Mouse (Mus musculus): ENCODE measurements around the gene Tnfrsf22.

Gene Tnfrsf22

GRCm38 (mm10) chr7:143631503-143631902, 18.0 kb downstream of the Tnfrsf22 start:
- in situ Hi-C loops (cut with MboI): no loop called here

- in situ Hi-C loops (cut with MboI): no loop called here
Observed at GRCm38 (mm10) chr7:143629501-143629900, 20.0 kb downstream of the Tnfrsf22 start.

- in situ Hi-C loops (cut with MboI): no loop called here
Observed at GRCm38 (mm10) chr7:143628540-143628939, 20.9 kb downstream of the Tnfrsf22 start, which contains the start of gene Tnfrsf26. Gene Tnfrsf26, minus strand, starts transcription at chr7:143628722.

DNA sequence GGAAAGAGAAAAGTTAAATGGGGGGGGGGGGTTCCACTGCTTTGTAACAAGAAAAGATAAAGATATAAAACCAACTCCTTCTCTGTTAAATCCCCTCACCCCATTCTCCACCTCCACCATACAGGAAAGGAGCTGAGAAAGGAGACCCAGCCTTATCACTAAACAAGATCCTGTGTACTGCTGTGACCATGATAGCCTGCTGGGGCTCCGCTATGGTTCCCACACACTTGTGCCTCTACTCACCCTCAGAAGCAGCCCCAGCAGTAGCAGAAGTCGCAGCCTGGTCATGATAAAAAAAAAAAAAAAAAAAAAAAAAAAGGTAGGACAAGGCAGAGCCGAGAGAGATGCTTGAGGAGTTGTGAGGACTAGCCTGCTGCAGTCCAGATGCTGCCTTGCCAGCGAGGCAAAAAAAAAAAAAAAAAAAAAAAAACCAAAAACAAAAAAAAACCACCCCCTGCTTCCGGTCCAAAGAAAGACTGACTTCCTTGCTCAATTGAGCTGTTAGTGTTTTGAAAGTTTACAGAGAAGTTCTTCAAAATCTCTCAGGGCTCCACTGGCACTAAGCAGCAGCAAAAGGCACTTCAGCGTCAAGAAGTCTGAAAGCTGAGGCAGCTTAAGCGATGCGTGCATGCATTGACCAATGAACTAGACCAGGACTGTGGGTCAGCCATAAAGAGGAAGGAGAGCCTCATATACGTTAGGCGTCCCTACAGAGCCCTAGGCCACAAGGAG, 21.7 kb downstream of the Tnfrsf22 start:
- in situ Hi-C loops (cut with MboI): no loop called here

GRCm38 (mm10) chr7:143626178-143626577, 23.3 kb downstream of the Tnfrsf22 start:
- in situ Hi-C loops (cut with MboI): no loop called here

GRCm38 (mm10) chr7:143625151-143625550, 24.3 kb downstream of the Tnfrsf22 start:
- in situ Hi-C loops (cut with MboI): no loop called here

- in situ Hi-C loops (cut with MboI): no loop called here
Observed at GRCm38 (mm10) chr7:143624561-143624960, 24.9 kb downstream of the Tnfrsf22 start.

DNA sequence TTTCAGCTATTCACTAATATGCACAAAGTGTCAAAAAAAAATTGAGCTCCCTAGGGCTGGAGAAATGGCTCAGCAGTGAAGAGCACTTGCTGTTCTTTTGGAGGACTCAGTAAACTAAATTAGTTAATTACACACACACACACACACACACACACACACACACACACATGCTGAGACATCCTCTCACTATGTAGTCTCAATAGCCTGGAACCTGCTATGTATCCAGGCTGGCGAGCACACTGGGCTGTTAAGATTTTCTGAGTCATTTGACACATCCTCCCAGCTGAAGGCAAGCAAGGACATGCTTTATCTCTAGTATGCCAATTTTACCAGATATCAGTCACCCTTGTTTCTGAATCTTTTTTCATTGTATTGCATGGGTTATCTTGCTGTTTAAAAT, 28.5 kb downstream of the Tnfrsf22 start:
- in situ Hi-C loops (cut with MboI): no loop called here

GRCm38 (mm10) chr7:143614404-143615135, 34.9 kb downstream of the Tnfrsf22 start:
- in situ Hi-C loops (cut with MboI): no loop called here

GRCm38 (mm10) chr7:143612215-143612614, 37.2 kb downstream of the Tnfrsf22 start:
- in situ Hi-C loops (cut with MboI): no loop called here

GRCm38 (mm10) chr7:143605321-143605720, 44.1 kb downstream of the Tnfrsf22 start:
- in situ Hi-C loops (cut with MboI): no loop called here

GRCm38 (mm10) chr7:143604889-143605288, 44.6 kb downstream of the Tnfrsf22 start:
- in situ Hi-C loops (cut with MboI): no loop called here

GRCm38 (mm10) chr7:143601705-143602104, 47.8 kb downstream of the Tnfrsf22 start:
- in situ Hi-C loops (cut with MboI): no loop called here

DNA sequence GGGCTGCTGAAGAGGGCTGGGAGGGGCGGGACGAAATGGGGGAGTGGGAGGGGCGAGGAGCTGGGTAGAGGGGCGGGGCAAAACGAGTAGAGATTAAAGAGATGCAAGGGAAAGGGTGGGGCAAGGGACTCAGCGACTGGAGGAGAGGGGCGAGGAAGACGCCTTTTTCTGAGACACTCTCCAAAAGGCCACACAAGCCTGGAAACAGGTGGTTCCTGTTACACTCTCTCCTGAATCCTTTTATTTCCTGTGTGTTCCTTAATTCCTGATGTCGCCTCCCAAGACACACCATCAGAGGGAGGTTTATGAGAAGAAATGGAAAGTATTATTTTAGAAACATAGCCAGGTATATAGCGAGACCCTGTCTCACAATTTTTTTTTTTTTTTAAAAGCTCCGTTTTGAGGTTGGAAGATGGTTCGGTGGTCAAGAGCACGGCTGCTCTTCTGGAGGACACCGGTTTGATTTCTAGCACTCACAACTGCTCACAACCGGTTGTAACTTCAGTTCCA, 49.2 kb downstream of the Tnfrsf22 start:
- in situ Hi-C loops (cut with MboI): no loop called here

DNA sequence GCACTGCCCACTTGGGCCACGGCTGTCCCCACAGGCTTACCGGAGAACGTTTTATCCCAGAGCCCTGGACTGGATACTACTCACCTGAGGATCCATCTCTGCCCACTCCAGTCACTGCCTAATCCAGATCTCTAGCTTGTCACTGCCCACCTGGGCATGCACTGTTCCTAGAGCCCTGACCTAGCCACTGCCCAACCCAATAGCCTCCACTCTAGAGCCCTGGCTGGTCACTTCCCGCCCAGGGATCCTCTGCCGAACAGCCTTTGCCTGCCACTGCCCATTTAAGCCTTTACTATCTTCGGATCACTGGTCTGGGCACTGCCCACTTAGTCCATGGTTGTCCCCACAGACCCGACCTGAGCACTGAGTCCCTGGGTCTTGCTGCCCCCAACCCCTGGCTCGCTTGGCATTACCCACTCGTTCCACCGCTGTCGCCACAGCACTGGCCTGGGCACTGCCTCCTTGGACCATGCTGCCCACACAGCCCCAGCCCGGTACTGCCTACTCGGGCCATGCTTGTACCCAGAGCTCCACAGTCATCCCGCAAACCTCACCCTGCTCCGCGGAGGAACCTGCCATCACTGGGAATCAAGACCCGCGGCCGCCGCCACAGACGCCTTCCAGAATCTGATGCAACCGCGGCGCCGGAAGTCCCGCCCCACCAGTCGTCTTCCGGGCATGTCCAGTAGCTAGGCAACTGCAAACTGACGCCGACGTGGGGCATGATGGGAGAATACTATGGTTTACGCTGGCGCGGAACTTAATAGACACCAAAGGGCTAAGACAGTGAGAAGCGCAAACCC, 49.8 kb downstream of the Tnfrsf22 start, which contains the start of gene Cars:
Gene Cars, minus strand, starts transcription at position 663 of the 803 bp plus-strand sequence.
- in situ Hi-C loops (cut with MboI): no loop called here

- in situ Hi-C loops (cut with MboI): no loop called here
Observed at GRCm38 (mm10) chr7:143594865-143595264, 54.6 kb downstream of the Tnfrsf22 start.

DNA sequence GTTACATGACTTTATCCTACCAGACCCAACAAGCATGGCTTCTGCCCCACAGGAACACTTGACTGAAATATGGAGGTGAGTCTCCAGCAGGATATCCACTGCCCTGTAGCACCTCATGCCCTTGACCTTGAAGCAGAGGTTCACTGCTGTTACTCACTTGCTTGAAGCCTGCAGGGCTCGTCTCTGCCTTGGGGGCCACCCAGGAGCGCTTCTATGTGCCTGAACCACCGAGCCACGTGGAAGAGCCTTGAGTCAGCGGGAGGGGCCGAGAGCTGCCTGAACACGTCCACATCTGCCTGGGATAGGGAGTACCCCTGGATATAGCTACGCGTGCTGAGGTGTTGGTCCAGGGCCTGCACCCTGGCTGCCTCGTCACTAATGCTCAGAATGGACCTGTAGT, 57.2 kb downstream of the Tnfrsf22 start:
- in situ Hi-C loops (cut with MboI): no loop called here

- in situ Hi-C loops (cut with MboI): loop anchor here (5.0 to 10.0 kb wide), 2 partner anchors 114 to 177 kb away; partner anchors contain the start of gene Mrgprg
Observed at GRCm38 (mm10) chr7:143588006-143588405, 61.5 kb downstream of the Tnfrsf22 start.

- in situ Hi-C loops (cut with MboI): loop anchor here (5.0 to 10.0 kb wide), 2 partner anchors 115 to 177 kb away; partner anchors contain the start of gene Mrgprg
Observed at GRCm38 (mm10) chr7:143587586-143587985, 61.9 kb downstream of the Tnfrsf22 start.
